Mouse (Mus musculus) liver, embryonic 15.5 days (tissue): Measurements from ENCODE around the gene Pih1h3b. TPM values are rescaled to one million over a fixed set of nuclear protein-coding genes. Genes with fewer than 3 reads are reported as not detected.

Experiments used
- ATAC-seq: fragments of 200-750 bp; cut with Nextera tagmentation; 2 replicates; pipeline ENCODE4 v1.8.0; 2017; ENCODE audit warnings: moderate number of reproducible peaks, mild to moderate bottlenecking, moderate library complexity; ENCODE audit not compliant: insufficient read depth
- H3K27ac ChIP-seq: fragments of 300-500 bp; sonication (generic); replicated peaks from 2 replicates; pipeline ENCODE4 v1.5.1; 2015; ENCODE audit warnings: mild to moderate bottlenecking, inconsistent platforms
- H3K27me3 ChIP-seq: fragments of 300-500 bp; sonication (generic); 2 replicates; pipeline ENCODE4 v1.6.1; 2015; ENCODE audit warnings: mild to moderate bottlenecking, inconsistent platforms
- H3K36me3 ChIP-seq: fragments of 300-500 bp; sonication (generic); replicated peaks from 2 replicates; pipeline ENCODE4 v1.6.1; 2015; ENCODE audit warnings: moderate library complexity, mild to moderate bottlenecking, inconsistent platforms
- H3K4me1 ChIP-seq: fragments of 300-500 bp; sonication (generic); replicated peaks from 2 replicates; pipeline ENCODE4 v1.6.1; 2015; ENCODE audit warnings: inconsistent platforms
- H3K4me2 ChIP-seq: fragments of 300-500 bp; sonication (generic); 2 replicates; pipeline ENCODE4 v1.6.1; 2015; ENCODE audit warnings: moderate library complexity, mild to moderate bottlenecking, inconsistent platforms
- H3K4me3 ChIP-seq: fragments of 300-500 bp; sonication (generic); replicated peaks from 2 replicates; pipeline ENCODE4 v1.5.1; 2015; ENCODE audit warnings: mild to moderate bottlenecking, inconsistent platforms
- H3K9ac ChIP-seq: fragments of 300-500 bp; sonication (generic); 2 replicates; pipeline ENCODE4 v1.6.1; 2015; ENCODE audit warnings: moderate library complexity, mild to moderate bottlenecking, inconsistent platforms
- H3K9me3 ChIP-seq: fragments of 300-500 bp; sonication (generic); replicated peaks from 2 replicates; pipeline ENCODE4 v1.6.1; 2016; ENCODE audit warnings: inconsistent platforms
- WGBS: fragments of 180-500 bp; shearing (Covaris S2); methylation state at CpG from one replicate; pipeline ENCODE4 v1.1.7; 2015; ENCODE audit warnings: mixed read lengths; ENCODE audit not compliant: insufficient replicate concordance; 5-methylcytosine and 5-hydroxymethylcytosine counted together
- polyA plus RNA-seq: library from polyadenylated mRNA; unstranded; fragments of >200 nt; fragmentation: Nextera tagmentation; extraction: Ambion mirVana; gene quantifications from 2 replicates; pipeline ENCODE4 v1.2.1, GENCODE M21; 2015

The Pih1h3b gene
- not detected in 2 replicates for polyA plus RNA-seq

GRCm38 (mm10) chrX:140062135-140062975, at the start of gene Pih1h3b, which contains the start of gene Nup62cl:
Pih1h3b (plus strand) TSS chrX:140062879.
Nup62cl (minus strand) TSS chrX:140062712.
- H3K9me3 ChIP-seq: no peaks in the 10 kb centered on the region
- no peak within 1 kb of the TSS for H3K9ac ChIP-seq
- H3K27me3 ChIP-seq: peaks cover 36% of the 10 kb centered on the region
- peak; percentile 52 for ATAC-seq
- WGBS: 23% methylated on average over 64 of the region's 64 CpGs
- no peaks in the 10 kb centered on the region for H3K4me1 ChIP-seq
- H3K36me3 ChIP-seq: no peaks in the 10 kb centered on the region
- peak within 1 kb of the TSS; percentile 58 for H3K4me2 ChIP-seq
- H3K27ac ChIP-seq: no peak within 1 kb of the TSS
- peak within 1 kb of the TSS; percentile 39 for H3K4me3 ChIP-seq

GRCm38 (mm10) chrX:140060886-140061874, 1.5 kb upstream of the Pih1h3b start:
- 19% methylated on average over 84 of the region's 90 CpGs for WGBS
- peak overlapping the region; percentile 52 for H3K4me2 ChIP-seq
- ATAC-seq: no peak
- H3K9me3 ChIP-seq: no peaks in the 10 kb centered on the region
- H3K9ac ChIP-seq: no peak overlapping the region
- H3K27ac ChIP-seq: no peak overlapping the region
- peaks cover 36% of the 10 kb centered on the region for H3K27me3 ChIP-seq
- H3K36me3 ChIP-seq: no peaks in the 10 kb centered on the region
- H3K4me1 ChIP-seq: no peaks in the 10 kb centered on the region
- peak overlapping the region; percentile 39 for H3K4me3 ChIP-seq

- Histone ChIP-seq H3K4me2 (no peak overlapping the region), H3K9ac (no peak overlapping the region), H3K36me3 (no peaks in the 10 kb centered on the region), H3K27ac (no peak overlapping the region), H3K9me3 (no peaks in the 10 kb centered on the region), H3K4me3 (no peak overlapping the region), H3K4me1 (no peaks in the 10 kb centered on the region), H3K27me3 (no peaks in the 10 kb centered on the region)
- no peak for ATAC-seq
- WGBS: 74% methylated on average over 2 of the region's 2 CpGs
Measured at GRCm38 (mm10) chrX:140082535-140082934, 19.9 kb downstream of the Pih1h3b start.

GRCm38 (mm10) chrX:140094066-140094465, 31.4 kb downstream of the Pih1h3b start:
- WGBS: 64% methylated on average over 2 of the region's 2 CpGs
- no peak for ATAC-seq
- Histone ChIP-seq H3K9me3 (no peaks in the 10 kb centered on the region), H3K36me3 (no peaks in the 10 kb centered on the region), H3K27me3 (no peaks in the 10 kb centered on the region), H3K4me3 (no peak overlapping the region), H3K4me2 (no peak overlapping the region), H3K9ac (no peak overlapping the region), H3K27ac (no peak overlapping the region), H3K4me1 (no peaks in the 10 kb centered on the region)

Other genes starting within 250 kb of the Pih1h3b start
- gene Morc4, start 191.2 kb upstream of the Pih1h3b start, polyA plus RNA-seq: 35.5 and 43.0 TPM in 2 replicates
- gene Rbm41, start 64.3 kb upstream of the Pih1h3b start, polyA plus RNA-seq: 1.2 TPM in 2 replicates
- gene Nup62cl, start 167 bp upstream of the Pih1h3b start, polyA plus RNA-seq: 1.5 TPM in 2 replicates